Mouse (Mus musculus): ENCODE measurements around the gene Cpd.
"Not testable (repeated sequence)": the region's sequence is repeated elsewhere in the genome, so short reads cannot be mapped to it uniquely, and the experiment has no call there.

Gene Cpd

GRCm38 (mm10) chr11:76846011-76846877 lies 574 bp downstream of the Cpd start:
- DNase-seq (ENCODE audit: low read depth), result no peak

GRCm38 (mm10) chr11:76845275-76845980 lies 1.4 kb downstream of the Cpd start:
- DNase-seq (ENCODE audit: low read depth), result no peak

GRCm38 (mm10) chr11:76838573-76838972 lies 8.2 kb downstream of the Cpd start:
- DNase-seq (ENCODE audit: low read depth), result peak; percentile 98

- no peak for DNase-seq (ENCODE audit: low read depth)
Observed at GRCm38 (mm10) chr11:76836317-76836716, 10.5 kb downstream of the Cpd start.

- no peak for DNase-seq (ENCODE audit: low read depth)
Observed at GRCm38 (mm10) chr11:76835868-76836267, 10.9 kb downstream of the Cpd start.

- DNase-seq (ENCODE audit: low read depth), result no peak
Observed at GRCm38 (mm10) chr11:76834665-76835064, 12.2 kb downstream of the Cpd start.

- no peak for DNase-seq (ENCODE audit: low read depth)
Observed at GRCm38 (mm10) chr11:76824885-76825265, 21.9 kb downstream of the Cpd start.

- no peak for DNase-seq (ENCODE audit: low read depth)
Observed at GRCm38 (mm10) chr11:76824238-76824884, 22.5 kb downstream of the Cpd start.

- no peak for DNase-seq (ENCODE audit: low read depth)
Observed at GRCm38 (mm10) chr11:76823641-76824040, 23.2 kb downstream of the Cpd start.

- peak; percentile 61 for DNase-seq (ENCODE audit: low read depth)
Observed at GRCm38 (mm10) chr11:76821353-76821752, 25.5 kb downstream of the Cpd start.

- DNase-seq (ENCODE audit: low read depth), result no peak
Observed at GRCm38 (mm10) chr11:76817664-76818063, 29.2 kb downstream of the Cpd start.

- DNase-seq (ENCODE audit: low read depth), result no peak
Observed at GRCm38 (mm10) chr11:76810706-76811495, 35.9 kb downstream of the Cpd start.

GRCm38 (mm10) chr11:76809450-76809849 lies 37.4 kb downstream of the Cpd start:
- no peak for DNase-seq (ENCODE audit: low read depth)

GRCm38 (mm10) chr11:76808550-76808949 lies 38.3 kb downstream of the Cpd start:
- DNase-seq (ENCODE audit: low read depth), result no peak

GRCm38 (mm10) chr11:76807007-76807679 lies 39.7 kb downstream of the Cpd start:
- no peak for DNase-seq (ENCODE audit: low read depth)

- no peak for DNase-seq (ENCODE audit: low read depth)
Observed at GRCm38 (mm10) chr11:76806026-76806425, 40.8 kb downstream of the Cpd start.

GRCm38 (mm10) chr11:76805072-76805471 lies 41.7 kb downstream of the Cpd start:
- DNase-seq (ENCODE audit: low read depth), result not testable (repeated sequence)

GRCm38 (mm10) chr11:76803266-76803665 lies 43.6 kb downstream of the Cpd start:
- no peak for DNase-seq (ENCODE audit: low read depth)

- no peak for DNase-seq (ENCODE audit: low read depth)
Observed at GRCm38 (mm10) chr11:76797236-76797635, 49.6 kb downstream of the Cpd start.

- no peak for DNase-seq (ENCODE audit: low read depth)
Observed at GRCm38 (mm10) chr11:76795326-76795725, 51.5 kb downstream of the Cpd start.

GRCm38 (mm10) chr11:76791331-76791730 lies 55.5 kb downstream of the Cpd start:
- no peak for DNase-seq (ENCODE audit: low read depth)
